10 mouse cellular contexts compared by ENCODE assay signal in the genomic region with DNA sequence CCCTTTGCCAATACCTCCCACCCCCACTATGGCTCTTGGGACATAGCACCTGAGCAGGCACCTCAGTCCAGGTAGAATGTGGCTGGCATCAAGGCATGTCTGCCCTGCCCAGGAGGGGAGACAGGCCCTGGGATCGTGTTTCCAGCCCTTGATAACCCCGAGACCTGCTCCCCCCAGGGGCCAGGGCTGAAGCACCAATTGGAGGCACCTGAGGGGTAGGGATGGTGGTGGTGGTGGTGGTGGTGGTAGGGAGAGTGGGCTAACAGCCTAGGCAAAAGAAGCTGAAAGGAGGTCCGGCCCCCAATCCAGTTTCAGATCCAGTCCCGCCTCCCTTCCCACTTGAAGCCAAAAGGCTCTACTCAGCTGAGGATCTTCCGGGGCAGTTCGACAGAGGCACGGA. TPM values are rescaled to one million over a fixed set of nuclear protein-coding genes. Genes with fewer than 3 reads are reported as not detected.
DNase-seq lines count a peak whose midpoint lies in the region; ATAC-seq lines count a peak whose summit lies in the region.
"Had no signal": no experiment of that assay in that cellular context is flagged by ENCODE, and none has a peak within 500 bp of the region (broad histone marks: within the 10 kb centered on the region; RNA-seq: fewer than 3 reads in every experiment).

No protein-coding gene starts in this region.

- peak; percentile 52 for DNase-seq in cerebellum, adult 9-11 months
- DNase-seq in cerebellum, postnatal 14 days: no peak
- no peak for DNase-seq in kidney, adult 11 months
- DNase-seq in neural tube, embryonic 10.5 days (ENCODE audit: extremely low spot score, low spot score): no peak
- DNase-seq in naive thymus-derived CD4-positive, alpha-beta T cell, adult 2 months (ENCODE audit: low read depth): peak; percentile 15
- no peak for DNase-seq in left cerebral cortex, postnatal 36 days (ENCODE audit: low spot score in 2 of 2)

- H3K36me3 ChIP-seq in kidney, embryonic 15.5 days: peaks cover 86% of the 10 kb centered on the region
- peaks cover 78% of the 10 kb centered on the region for H3K36me3 ChIP-seq in neural tube, embryonic 13.5 days

- H3K9me3 ChIP-seq in kidney, embryonic 15.5 days (replicated peaks): no peaks in the 10 kb centered on the region
- no peaks in the 10 kb centered on the region for H3K9me3 ChIP-seq in neural tube, embryonic 13.5 days
- H3K9me3 ChIP-seq: forebrain, embryonic 10.5 days had no signal

- WGBS in kidney, embryonic 15.5 days: 72% methylated on average over 7 of the region's 7 CpGs
- WGBS in neural tube, embryonic 13.5 days: 73% methylated on average over 7 of the region's 7 CpGs

- peak overlapping the region; percentile 60 for H3K27ac ChIP-seq in kidney, embryonic 15.5 days
- peak overlapping the region; percentile 38; the same call in 1 of the 2 replicates for H3K27ac ChIP-seq in neural tube, embryonic 13.5 days (replicated peaks)
- H3K27ac ChIP-seq: forebrain, embryonic 10.5 days; liver, embryonic 14.5 days had no signal

- peaks cover 55% of the 10 kb centered on the region for H3K4me1 ChIP-seq in kidney, embryonic 15.5 days
- H3K4me1 ChIP-seq in neural tube, embryonic 13.5 days (replicated peaks): peaks cover 74% of the 10 kb centered on the region

- H3K4me3 ChIP-seq in kidney, embryonic 15.5 days (replicated peaks): no peak overlapping the region
- no peak overlapping the region for H3K4me3 ChIP-seq in neural tube, embryonic 13.5 days

- no peak overlapping the region for H3K9ac ChIP-seq in kidney, embryonic 15.5 days
- no peak overlapping the region for H3K9ac ChIP-seq in neural tube, embryonic 13.5 days
- H3K9ac ChIP-seq: liver, embryonic 14.5 days had no signal

- ATAC-seq in kidney, embryonic 15.5 days (replicated peaks; ENCODE audit: low FRiP score): no peak
- no peak for ATAC-seq in neural tube, embryonic 13.5 days (ENCODE audit: low read depth)

- no peaks in the 10 kb centered on the region for H3K27me3 ChIP-seq in kidney, embryonic 15.5 days
- H3K27me3 ChIP-seq in neural tube, embryonic 13.5 days: no peaks in the 10 kb centered on the region

- intact Hi-C loops in left cerebral cortex, postnatal 36 days (cut with DNase I): loop anchor here (5.0 kb wide), 1 partner anchor 97 kb away; no protein-coding TSS in a partner anchor

- H3K4me2 ChIP-seq in kidney, embryonic 15.5 days: 0 out of 2 replicates have a peak overlapping the region, but pooled peaks have one; percentile 7
- H3K4me2 ChIP-seq in neural tube, embryonic 13.5 days: no peak overlapping the region

RNA-seq across cellular contexts. Expression of a gene that starts 5.8 kb away (rescaled TPM):
- 94.2 and 99.5 TPM in 2 replicates for polyA plus RNA-seq in kidney, embryonic 15.5 days (2015; fragmentation: Nextera tagmentation; extraction: Ambion mirVana)
- 128 and 131 TPM in 2 replicates for polyA plus RNA-seq in neural tube, embryonic 13.5 days (2015; fragmentation: Nextera tagmentation; extraction: Ambion mirVana)
- total RNA-seq in left cerebral cortex, postnatal 36 days (2021): 10 to 100 TPM; 10.5 to 12.5 TPM

RNA-seq across cellular contexts. Expression of a gene that starts 16.9 kb away (rescaled TPM):
- 21.1 and 25.0 TPM in 2 replicates for polyA plus RNA-seq in kidney, embryonic 15.5 days (2015; fragmentation: Nextera tagmentation; extraction: Ambion mirVana)
- 8.2 and 8.3 TPM in 2 replicates for polyA plus RNA-seq in neural tube, embryonic 13.5 days (2015; fragmentation: Nextera tagmentation; extraction: Ambion mirVana)
- 1 to 10 TPM; 2.7 to 3.2 TPM for total RNA-seq in left cerebral cortex, postnatal 36 days (2021)

RNA-seq across cellular contexts. Expression of a gene that starts 17.0 kb away (rescaled TPM):
- polyA plus RNA-seq in kidney, embryonic 15.5 days (2015; fragmentation: Nextera tagmentation; extraction: Ambion mirVana): 28.7 and 31.8 TPM in 2 replicates
- 10.2 and 11.1 TPM in 2 replicates for polyA plus RNA-seq in neural tube, embryonic 13.5 days (2015; fragmentation: Nextera tagmentation; extraction: Ambion mirVana)
- 10 to 100 TPM; 32.5 to 36.1 TPM for total RNA-seq in left cerebral cortex, postnatal 36 days (2021)

RNA-seq across cellular contexts. Expression of a gene that starts 23.8 kb away (rescaled TPM):
- 1,327 and 1,492 TPM in 2 replicates for polyA plus RNA-seq in kidney, embryonic 15.5 days (2015; fragmentation: Nextera tagmentation; extraction: Ambion mirVana)
- 930 and 991 TPM in 2 replicates for polyA plus RNA-seq in neural tube, embryonic 13.5 days (2015; fragmentation: Nextera tagmentation; extraction: Ambion mirVana)
- total RNA-seq in left cerebral cortex, postnatal 36 days (2021): 100 to 1,000 TPM; 673 to 732 TPM

RNA-seq across cellular contexts. Expression of a gene that starts 28.7 kb away (rescaled TPM):
- polyA plus RNA-seq in kidney, embryonic 15.5 days (2015; fragmentation: Nextera tagmentation; extraction: Ambion mirVana): 113 and 132 TPM in 2 replicates
- polyA plus RNA-seq in neural tube, embryonic 13.5 days (2015; fragmentation: Nextera tagmentation; extraction: Ambion mirVana): 58.8 and 60.3 TPM in 2 replicates
- 10 to 100 TPM; 20.5 to 28.0 TPM for total RNA-seq in left cerebral cortex, postnatal 36 days (2021)

Comparison
In these comparisons a context has a peak if more than half of its experiments do, and no peak if none do; other contexts are left out.
1. DNase-seq: peak in cerebellum, adult 9-11 months (single experiment) and naive thymus-derived CD4-positive, alpha-beta T cell, adult 2 months (single experiment); none in cerebellum, postnatal 14 days (0 of 2), kidney, adult 11 months (single experiment), neural tube, embryonic 10.5 days (single experiment) and left cerebral cortex, postnatal 36 days (0 of 2).